Mouse (Mus musculus) ovary, postnatal 14 days (tissue): ENCODE data around the gene Ttf1.
"Not testable (repeated sequence)": the region's sequence is repeated elsewhere in the genome, so short reads cannot be mapped to it uniquely, and the experiment has no call there.

Experiments used
- DNase-seq: peaks from one replicate; pipeline ENCODE4 v3.0.0; 2022; ENCODE audit warnings: low spot score

Gene Ttf1

DNA sequence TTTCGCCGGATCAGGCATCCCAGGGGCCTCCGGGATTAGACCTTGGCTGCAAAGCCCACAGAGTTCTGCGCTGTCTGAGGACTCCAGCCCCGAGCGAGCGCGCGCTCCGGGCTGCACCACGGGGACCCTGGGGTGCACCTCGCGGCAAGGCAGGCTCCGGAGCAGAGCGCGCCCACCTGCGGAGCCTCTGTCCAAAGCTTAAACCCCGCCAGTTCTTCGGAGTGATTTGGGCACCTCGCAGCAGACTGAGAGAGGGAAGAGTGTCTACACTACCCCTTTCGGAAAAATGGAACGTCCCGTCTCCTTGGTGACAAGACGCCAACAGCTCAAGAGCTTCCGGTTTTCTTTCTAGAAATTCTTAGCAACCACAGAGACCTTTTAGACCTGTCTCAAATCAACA lies 5.1 kb upstream of the Ttf1 start, which contains the start of gene Cfap77:
Gene Cfap77 (minus strand): TSS at position 76 of the 400 bp plus-strand sequence.
- DNase-seq, result peak; percentile 45

DNA sequence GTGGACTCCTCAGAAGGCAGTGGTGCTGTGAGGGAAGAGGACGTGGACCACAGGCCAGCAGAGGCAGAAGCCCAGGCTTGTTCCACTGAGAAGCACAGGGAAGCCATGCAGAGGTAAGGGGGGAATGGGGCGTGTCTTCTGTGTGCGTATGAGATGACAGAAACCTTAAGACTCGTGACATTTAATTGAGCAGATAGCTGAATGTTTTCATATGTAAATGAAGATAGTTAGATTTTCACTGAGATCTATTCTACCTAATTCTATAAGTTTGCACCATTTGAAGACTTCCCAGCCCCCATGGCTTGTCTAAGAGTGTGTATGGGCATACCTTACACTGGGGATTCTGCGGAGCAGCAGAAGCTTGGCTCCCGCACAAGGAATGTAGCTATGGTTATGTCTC lies 5.7 kb downstream of the Ttf1 start:
- no peak for DNase-seq

DNA sequence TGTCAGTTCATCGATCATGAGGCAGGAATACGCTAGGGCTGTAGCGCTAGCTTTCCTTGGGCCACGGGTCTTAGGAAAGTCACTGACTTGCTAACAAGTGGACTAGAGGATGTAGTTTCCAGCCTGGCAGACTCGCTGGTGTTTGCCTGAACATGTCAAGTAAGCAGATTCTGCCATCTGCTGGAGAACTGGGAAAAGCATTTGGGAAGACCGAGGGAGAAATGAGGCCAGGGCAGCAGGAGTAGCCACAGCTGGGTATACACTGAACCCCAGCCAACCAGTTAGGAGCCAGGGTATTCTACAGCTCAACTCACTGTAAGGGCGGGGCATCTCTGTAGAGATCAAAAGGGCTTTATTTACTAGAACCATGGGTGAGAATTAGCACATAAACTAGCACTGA lies 6.3 kb downstream of the Ttf1 start:
- no peak for DNase-seq

DNA sequence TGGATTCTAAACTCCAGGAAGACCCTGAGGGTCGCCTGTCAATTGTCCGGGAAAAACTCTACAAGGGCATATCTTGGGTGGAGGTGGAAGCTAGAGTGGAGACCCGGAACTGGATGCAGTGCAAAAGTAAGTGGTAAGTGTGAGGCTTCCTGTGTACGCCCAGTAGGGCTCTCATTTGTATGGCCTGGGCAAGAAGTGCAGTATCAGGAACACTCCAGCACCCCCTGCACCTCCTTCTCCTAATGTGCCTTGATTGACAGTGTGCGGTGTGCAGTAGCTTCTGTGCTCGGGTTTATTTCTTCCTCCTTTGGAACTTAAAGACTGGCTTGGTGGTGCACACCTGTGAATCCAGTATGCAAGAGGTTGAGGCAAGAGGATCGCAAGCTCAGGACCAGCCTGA lies 14.6 kb downstream of the Ttf1 start:
- no peak for DNase-seq

GRCm38 (mm10) chr2:29075331-29076070 lies 15.4 kb downstream of the Ttf1 start:
- no peak for DNase-seq

- DNase-seq, result no peak
Observed at GRCm38 (mm10) chr2:29076226-29076625, 16.2 kb downstream of the Ttf1 start.

- DNase-seq, result peak; percentile 22
Observed at GRCm38 (mm10) chr2:29081965-29082364, 21.9 kb downstream of the Ttf1 start.

DNA sequence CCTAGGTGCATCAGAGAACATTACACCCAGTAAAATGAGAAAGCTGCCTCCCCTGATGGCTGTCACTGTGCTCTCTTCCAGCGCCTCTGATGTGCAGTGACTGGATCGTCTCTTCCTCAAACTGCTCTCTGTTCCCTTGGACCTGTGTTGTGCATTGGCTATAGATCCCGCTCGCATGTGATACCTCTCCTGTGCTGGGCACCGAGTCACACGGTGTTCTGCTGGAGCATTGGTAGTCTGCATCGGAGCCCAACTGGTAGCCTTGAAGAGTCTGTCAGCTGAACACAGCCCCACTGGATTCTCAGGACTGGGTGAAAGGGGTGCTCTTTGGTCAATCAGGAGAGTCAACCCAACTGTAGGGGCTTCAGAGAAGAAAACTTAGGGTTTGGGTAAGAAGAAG lies 26.0 kb downstream of the Ttf1 start:
- no peak for DNase-seq

GRCm38 (mm10) chr2:29089276-29089675 lies 29.2 kb downstream of the Ttf1 start:
- not testable (repeated sequence) for DNase-seq

DNA sequence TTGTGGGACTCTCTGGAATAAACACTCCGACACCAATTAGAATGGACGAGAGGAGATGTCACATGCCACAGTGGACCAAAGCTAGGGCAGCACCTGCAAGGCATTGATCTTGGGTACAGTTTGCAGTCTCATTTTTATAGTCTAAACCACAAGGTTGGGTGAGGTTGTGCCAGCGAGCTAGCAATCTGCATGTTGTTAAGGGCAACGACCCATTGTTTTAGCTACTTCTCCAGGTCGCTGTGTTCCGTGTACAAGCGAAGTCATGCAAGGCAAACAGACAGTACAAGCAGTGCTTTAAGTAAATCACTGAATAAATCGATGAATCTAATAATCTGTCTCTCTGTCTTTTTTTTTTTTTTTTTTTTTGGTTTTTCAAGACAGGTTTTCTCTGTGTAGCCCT lies 35.6 kb downstream of the Ttf1 start:
- no peak for DNase-seq

DNA sequence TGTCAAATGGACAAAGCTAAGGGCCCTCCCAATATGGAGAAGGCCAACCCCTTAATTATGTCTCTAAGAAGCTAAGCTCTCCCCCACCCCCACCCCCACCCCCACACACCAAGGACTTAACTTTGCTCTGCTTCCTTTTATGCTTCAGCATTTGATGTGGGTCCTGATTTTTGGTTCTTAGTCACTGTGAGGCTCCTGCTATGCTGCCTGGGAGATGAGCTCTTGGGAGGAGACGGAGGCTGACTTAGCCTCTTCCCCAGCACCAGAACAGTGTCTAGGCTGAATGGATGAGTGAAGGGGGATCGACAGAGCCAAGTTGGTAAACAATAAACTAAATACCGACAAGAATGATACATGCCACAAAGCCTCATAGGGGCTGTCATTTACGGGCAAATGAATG lies 36.7 kb downstream of the Ttf1 start:
- no peak for DNase-seq

DNA sequence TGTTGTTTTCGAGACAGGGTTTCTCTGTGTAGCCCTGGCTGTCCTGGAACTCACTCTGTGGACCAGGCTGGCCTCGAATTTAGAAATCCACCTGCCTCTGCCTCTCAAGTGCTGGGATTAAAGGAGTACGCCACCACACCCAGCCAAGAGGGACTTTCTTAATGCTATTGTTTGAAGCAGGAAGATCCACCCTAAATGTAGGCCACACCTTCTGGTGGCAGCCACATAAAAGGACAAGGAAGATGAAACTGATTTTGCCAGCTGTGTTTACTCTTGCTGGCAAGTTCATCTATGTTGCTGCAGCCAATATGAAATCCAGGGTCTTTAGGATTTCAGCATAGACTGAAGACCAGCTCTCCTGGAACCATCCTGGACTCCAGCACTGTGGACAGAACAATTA lies 37.4 kb downstream of the Ttf1 start:
- DNase-seq, result no peak

GRCm38 (mm10) chr2:29097955-29098354 lies 37.9 kb downstream of the Ttf1 start:
- DNase-seq, result not testable (repeated sequence)

DNA sequence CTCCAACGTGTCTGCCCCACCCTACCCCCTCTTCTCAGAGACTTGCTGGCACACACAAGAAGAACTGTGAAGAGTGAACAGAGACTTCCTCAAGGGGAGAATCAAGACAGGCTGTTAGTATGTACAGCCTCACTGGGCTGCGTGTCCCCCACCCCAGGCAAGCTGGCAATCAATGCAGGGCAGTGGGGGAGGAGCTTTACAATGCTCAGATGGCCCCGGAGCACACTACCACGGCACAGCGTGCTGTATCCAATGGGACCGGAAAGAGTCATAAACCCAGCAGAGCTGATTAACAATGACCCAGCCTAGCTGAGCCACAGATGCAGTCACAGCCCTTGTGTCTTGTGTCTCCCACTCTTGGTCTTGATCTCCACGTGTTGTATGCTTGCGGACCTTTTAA lies 38.7 kb downstream of the Ttf1 start:
- DNase-seq, result no peak

- DNase-seq, result no peak
Observed at GRCm38 (mm10) chr2:29099646-29100045, 39.6 kb downstream of the Ttf1 start.

DNA sequence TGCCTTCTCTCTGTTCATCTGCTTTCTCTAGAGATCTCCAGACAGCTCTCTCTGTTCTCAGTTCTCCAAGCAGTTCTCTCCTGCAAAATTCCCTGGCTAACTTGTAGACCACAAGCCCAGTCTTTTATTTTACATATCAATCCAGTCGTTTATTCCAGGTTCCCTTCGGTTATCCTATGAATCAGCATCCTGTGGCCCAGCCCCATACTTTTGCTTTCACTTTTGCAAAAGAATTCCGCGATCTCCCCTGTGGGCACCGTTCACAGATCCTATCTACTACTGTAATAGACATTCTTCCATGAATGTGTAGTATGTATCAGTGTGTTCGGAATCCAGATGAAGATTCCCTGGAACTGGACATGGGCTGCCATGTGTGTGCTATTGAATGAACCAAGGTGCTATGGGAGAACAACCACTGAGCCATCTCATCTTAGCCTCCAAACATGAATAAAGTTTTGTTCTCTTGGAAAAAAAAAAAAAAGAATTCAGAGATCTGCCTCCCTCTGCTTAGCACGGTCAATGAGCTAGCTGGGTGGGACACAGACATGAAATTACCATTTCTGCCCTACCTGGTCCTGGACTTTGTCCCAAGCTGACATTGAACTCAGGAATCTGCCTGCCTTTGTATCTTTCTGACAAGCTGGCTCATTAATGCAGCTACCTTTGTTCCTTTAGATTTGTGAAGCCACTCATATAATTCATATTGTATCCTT lies 40.9 kb downstream of the Ttf1 start:
- no peak for DNase-seq

DNA sequence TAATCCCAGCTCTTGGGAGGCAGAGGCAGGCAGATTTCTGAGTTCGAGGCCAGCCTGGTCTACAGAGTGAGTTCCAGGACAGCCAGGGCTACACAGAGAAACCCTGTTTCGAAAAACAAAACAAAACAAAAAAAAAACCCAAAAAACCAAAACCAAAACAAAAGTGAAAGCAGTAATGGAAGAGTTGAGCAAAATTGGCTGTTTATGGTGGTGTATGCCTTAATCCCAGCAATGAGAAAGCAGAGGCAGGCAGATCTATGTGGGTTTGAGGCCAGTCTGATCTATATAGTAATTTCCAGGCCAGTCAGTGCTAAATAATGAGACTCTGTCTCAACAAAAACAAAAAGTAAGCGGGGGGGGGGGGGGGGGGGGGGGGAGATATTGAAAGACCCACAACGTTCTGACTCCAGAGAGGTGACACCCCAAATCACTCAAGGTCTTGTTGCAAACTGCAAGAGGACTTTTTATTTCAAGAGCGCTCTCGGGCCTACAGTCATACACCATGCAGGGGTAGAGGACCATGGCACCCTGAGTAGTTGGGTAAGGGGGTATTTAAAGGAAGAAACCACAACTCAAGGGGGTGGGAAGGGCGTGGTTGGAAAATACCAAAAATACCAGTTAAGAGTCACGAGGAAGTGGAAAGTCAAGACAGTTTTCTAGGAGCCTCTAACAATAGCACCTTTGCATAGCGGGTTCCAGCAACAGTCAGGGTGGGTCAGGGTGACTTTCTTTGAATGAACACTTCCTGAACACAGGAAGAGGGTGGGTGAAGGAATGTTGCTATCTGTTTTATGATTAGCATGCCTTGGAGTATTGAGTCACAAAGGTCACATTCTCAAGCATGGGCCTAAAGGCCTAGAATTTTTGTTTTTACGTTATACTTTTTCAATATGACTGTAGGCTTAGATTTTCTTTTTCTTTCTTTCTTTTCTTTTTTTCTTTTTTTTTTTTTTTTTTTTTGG lies 42.6 kb downstream of the Ttf1 start:
- DNase-seq, result not testable (repeated sequence)

GRCm38 (mm10) chr2:29120969-29121368 lies 60.9 kb downstream of the Ttf1 start:
- DNase-seq, result no peak

- no peak for DNase-seq
Observed at GRCm38 (mm10) chr2:29122446-29122845, 62.4 kb downstream of the Ttf1 start.

- DNase-seq, result no peak
Observed at GRCm38 (mm10) chr2:29123907-29124569, 64.0 kb downstream of the Ttf1 start, which contains the start of gene Setx. Gene Setx, plus strand, starts transcription at chr2:29124181.

DNA sequence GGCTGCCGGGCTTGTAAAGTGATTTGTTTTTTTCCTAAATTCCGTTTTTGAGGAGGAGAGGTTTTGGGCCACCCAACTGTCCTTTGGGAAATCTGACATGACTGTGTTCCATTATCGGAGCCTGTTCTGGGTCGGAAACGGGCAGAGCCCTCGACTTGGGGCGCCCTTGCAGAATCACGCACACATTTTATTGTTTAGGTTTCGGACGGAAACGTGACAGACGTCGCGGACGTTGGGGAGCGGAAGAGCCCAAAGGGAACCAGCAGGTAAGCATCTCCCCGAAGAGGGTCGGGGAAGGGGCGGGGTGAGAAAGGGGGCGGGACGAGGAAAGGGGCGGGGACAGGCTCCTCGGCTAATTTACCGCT lies 64.5 kb downstream of the Ttf1 start:
- no peak for DNase-seq
